Mouse (Mus musculus): Measurements from ENCODE around the gene Chkb.

DNA sequence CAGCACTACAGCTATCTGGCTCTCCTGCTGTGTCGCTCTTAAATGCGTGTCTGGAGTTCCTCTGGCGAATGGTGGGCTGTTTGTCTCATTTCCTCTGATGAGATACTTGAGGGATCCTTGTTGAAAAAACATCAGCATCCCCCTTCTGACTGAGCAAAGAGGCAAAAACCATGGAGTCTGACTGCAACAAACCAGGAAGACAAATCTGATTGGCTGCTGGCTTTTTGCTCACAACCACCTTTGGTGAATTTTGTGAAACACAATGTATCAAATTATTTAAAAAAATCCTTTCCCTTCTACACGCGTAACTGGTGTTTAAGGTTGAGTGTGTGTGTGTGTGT lies 46.7 kb upstream of the Chkb start:
- TF ChIP-seq CTCF (IDR thresholded peaks at IDR 0.05; ENCODE audit: insufficient read depth, low read depth, low read length) (no peak), POLR2A (IDR thresholded peaks at IDR 0.05; ENCODE audit: insufficient read depth, low read depth, low read length) (no peak)

Measured in olfactory bulb, adult 2 months (tissue).